Mouse (Mus musculus): Measurements from ENCODE around the gene Slc35d3.

Gene Slc35d3

DNA sequence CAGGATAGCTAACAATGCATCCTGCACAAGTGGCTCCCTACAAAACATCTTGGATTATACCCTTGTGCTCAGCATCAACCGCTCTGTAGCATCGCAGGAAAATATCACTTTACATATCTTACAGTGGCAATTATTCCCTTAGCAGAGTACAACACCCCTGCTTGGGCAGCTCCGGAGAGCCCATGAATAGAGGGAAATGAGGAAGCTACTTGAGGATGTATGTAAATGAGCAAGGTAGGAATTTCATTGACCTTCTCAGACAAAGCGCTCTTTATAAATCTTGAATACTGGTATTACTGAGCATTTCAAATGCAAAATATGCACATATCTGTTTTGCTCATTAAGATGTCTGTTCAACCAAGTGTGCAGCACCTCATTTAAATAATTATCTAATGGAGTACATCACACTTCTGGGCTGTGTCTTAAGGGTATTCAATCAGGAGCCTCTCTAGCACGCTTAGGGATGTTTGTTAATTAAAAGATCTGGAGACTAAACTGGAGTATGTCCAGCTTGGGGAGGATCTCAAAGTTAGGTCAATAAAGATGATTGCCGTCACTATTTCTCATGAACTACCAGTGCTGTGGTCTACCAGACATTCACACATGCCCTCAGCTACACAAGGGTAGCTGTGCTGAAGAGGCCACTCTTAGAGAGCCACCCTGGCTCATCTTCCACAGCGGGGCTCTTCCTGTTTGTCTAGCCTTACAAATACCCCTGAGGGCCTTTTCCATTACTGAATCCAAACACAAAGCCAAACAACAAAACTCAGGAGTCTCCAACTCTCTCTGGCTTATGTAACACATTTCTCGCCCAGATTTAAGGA lies 15.2 kb downstream of the Slc35d3 start:
- DNase-seq (ENCODE audit: low read depth, low spot score) = no peak

DNA sequence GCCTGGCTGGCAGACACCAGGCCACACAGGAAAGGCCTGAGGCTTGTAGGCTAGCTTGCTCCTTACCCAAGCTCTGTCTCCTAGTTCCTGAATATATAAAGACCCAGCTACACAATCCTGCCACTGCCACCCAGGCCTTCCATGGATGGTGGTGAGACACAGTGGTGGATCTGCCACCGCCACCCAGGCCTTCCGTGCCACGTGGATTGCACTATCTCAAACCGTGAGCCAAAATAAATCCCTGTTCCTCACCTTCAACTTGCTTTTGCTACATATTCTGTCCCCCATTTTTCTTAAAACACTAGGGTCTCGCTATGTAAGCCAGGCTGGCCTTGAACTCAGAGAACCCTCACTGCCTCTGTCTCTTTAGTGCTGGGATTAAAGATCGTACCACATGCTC lies 17.0 kb downstream of the Slc35d3 start:
- no peak for DNase-seq (ENCODE audit: low read depth, low spot score)

DNA sequence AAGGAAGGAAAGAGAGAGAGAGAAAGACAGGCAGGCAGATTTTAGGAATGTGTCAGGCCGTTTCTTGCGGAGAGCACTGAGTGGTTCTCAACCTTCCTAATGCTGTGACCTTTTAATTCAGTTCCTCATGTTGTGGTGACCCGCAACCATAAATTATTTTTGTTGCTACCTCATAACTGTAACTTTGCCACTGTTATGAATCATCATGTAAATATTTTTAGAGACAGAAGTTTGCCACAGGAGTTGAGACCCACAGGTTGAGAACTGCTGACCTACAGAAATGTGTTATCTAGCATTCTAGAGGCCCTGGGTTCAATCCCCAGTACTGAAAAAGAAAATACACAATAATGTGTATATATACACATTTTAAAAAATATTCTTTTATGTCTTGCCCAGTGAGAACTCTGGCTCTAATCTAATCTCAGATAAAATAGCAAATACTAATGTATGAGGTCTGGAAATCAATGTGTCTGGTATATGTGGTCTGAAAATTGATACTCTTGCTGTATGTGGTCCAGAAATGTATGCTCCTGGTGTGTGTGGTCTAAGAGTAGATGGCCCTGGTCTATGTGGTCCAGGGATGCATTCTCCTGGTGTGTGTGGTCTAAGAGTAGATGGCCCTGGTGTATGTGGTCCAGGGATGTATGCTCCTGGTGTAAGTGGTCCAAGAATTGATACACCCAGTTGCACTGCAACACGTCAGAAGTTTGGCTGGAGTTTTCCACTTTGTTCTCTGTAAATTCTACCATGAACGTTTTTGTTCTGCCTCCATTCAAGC lies 20.0 kb downstream of the Slc35d3 start:
- no peak for DNase-seq (ENCODE audit: low read depth, low spot score)

DNA sequence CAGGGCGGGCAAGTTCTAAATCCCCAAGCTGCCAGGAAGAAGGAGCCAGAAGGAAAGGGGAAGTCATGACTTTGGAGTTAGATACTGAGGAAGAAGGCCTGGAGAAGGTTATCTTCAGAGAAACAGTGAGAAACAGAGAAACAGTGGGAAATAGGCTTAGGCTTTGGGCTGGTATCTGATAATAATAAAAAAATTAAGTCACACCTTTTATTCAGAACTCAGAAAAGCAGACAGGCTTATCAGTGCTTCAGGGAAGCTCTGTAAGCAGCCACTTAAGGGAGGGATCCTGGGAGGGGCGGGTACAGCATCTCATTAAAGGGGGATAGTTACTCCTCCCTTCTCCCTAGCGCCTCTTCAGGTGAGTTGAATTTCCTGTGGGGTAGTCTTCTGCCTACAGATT lies 30.3 kb downstream of the Slc35d3 start:
- DNase-seq (ENCODE audit: low read depth, low spot score) = no peak

DNA sequence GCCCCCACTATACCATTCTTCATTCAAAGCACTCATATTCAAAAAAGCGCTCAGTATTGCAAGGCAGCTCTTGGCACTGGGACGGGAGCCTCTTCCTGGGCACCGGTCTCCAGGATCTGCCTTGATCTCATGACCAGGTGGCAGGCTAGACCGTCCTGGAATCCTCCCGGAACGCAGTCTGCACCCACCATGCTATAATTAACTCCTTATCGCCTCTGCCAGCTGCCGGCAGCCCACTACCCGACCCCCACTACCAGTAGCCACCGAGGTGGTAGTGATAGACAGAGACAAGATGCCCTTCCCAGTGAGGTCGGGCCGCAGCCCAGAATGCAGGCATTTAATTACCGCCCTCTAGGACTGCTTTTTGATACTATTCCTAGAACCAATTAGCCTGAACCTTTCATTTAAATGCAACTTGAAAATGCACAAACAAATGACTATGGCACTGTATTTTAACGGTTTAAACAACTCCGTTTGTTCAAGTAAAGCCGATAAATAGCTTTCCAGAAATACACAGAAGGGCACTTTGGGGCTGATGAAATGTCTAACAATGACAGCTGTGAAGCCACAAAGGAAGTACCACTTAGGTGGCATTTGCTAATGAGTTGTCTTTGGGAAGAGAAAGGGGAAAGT lies 32.4 kb downstream of the Slc35d3 start:
- peak; percentile 17 for DNase-seq (ENCODE audit: low read depth, low spot score)

DNA sequence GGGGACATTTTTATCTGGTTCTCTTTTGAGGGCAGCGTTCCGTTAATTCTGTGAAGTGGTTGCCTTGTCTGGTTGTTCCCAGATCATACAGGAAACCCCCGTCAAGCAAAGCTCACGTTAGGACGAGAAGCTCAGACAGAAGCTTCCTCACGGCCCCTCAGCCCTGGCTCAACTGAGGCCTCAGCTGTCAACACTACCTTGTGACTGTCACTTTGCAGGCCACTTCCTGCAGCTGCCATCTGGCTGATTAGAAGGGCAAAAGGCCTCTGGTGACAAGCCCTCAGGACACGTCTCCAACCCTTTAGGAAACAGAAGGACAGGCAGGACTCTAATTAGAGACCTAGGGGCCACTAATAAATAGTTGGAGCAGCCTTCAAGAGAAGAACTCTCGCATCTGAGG lies 35.9 kb downstream of the Slc35d3 start:
- DNase-seq (ENCODE audit: low read depth, low spot score) = peak; percentile 22

DNA sequence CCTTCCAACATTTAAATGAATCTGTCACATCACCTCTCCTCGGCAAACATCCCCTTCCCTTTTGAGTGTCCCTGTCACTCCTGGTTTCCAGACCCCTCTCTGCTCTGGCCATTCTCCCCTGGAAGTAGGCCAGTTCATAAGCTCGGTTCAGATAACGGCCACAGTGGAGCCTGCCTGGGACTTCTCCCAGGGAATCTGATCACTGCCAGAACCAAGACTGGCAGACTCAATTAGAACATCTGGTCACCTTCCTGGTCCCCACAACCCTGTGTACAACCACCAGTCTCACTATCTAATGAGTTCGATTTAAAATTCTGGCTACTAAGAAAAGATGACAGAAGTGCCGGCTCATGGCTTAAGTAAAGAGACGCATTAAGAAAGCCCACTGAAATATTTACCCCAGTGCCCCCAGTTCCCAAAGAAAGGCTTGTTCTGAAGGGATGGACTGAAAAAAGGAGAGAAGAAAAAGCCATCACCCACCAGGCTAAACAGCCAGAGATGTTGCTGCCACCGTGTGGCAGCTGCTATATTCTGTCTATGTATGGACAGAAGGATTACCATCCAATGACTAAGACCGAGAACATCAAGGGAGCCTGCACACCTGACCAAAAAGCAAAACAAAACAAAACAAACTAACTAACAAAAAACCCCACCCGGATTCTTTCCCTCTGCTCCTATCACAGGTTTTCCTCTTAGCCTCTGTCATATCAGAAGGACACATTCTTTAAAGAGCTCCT lies 39.7 kb downstream of the Slc35d3 start:
- peak; percentile 54 for DNase-seq (ENCODE audit: low read depth, low spot score)

DNA sequence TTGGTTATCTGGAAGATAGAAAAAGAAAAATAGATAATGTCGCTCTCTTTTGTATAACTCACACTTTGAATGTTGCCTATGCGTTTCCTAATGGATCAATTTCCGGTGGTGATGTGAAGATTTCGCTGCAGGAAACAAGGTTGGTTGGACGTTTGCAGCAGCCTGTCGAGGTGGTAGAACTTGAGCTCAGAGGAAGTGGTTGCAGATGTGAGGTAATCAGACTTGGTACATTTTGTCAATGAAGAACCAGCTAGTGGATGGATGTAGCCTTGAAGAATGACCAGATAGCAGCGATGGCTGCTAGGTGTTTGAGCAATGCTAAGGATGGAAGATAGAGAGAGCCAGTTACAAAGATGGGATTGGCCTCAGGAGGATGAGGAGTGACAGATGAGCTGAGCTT lies 46.5 kb downstream of the Slc35d3 start:
- DNase-seq (ENCODE audit: low read depth, low spot score) = no peak

DNA sequence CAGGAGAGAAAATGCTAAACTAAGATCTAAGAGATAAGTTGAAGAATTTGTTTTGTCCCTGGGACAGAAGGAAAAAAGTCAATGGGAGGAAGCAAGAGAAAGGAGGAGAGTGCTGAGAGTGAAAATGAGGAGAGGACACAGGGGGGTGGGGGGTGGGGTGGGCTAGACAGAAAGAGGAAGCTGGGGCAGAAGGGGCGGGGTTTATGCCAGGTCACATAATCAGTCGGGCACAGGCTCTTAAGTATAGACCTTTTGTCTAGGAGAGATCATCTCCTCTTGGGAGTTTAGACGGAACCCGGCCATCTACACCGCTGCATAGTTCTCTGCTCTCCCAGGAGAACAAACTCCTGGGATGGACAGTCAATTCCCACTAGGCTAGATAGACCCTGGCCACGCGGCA lies 48.3 kb downstream of the Slc35d3 start:
- no peak for DNase-seq (ENCODE audit: low read depth, low spot score)

Data from brain, adult 2 months (tissue).